Mouse (Mus musculus) megakaryocyte, embryonic 14.5 days (primary cell): ENCODE results near the gene Ndst2. TPM values are rescaled to one million over a fixed set of nuclear protein-coding genes. Genes with fewer than 3 reads are reported as not detected.

Source experiments
- H3K27me3 ChIP-seq: replicated peaks from 2 replicates; pipeline ENCODE3; 2012; ENCODE audit warnings: inconsistent platforms
- H3K36me3 ChIP-seq: replicated peaks from 2 replicates; pipeline ENCODE3; 2012; ENCODE audit warnings: low read length, inconsistent platforms, mixed read lengths
- H3K4me1 ChIP-seq: 2 replicates; pipeline ENCODE4 v1.6.1; 2012; ENCODE audit warnings: inconsistent platforms
- H3K4me3 ChIP-seq: replicated peaks from 2 replicates; pipeline ENCODE3; 2012; ENCODE audit warnings: moderate library complexity, mild to moderate bottlenecking, inconsistent platforms
- H3K9me3 ChIP-seq: 2 replicates; pipeline ENCODE4 v1.6.1; 2012; ENCODE audit warnings: inconsistent platforms
- FLI1 ChIP-seq: IDR thresholded peaks from 2 replicates; pipeline ENCODE4 v1.6.1; 2012; ENCODE audit warnings: low read length, inconsistent platforms, mixed read lengths
- GATA1 ChIP-seq: IDR thresholded peaks from 3 replicates; pipeline ENCODE4 v1.6.1; 2012; ENCODE audit warnings: mixed read lengths, low read length, inconsistent platforms, borderline replicate concordance
- polyA plus RNA-seq: library from polyadenylated mRNA; stranded (reverse); fragments of >175 nt; gene quantifications from 2 replicates; pipeline ENCODE4 v1.2.3, GENCODE M21; 2012; ENCODE audit warnings: low replicate concordance; ENCODE audit not compliant: insufficient read depth

Gene Ndst2
- polyA plus RNA-seq, 1 experiment = 4.1 TPM

GRCm38 (mm10) chr14:20702096-20702740 is 32.1 kb downstream of the Ndst2 start:
- Histone ChIP-seq H3K4me1 (peaks cover 69% of the 10 kb centered on the region), H3K9me3 (no peaks in the 10 kb centered on the region), H3K36me3 (peaks cover 41% of the 10 kb centered on the region), H3K27me3 (no peaks in the 10 kb centered on the region), H3K4me3 (peak overlapping the region; percentile 98)
- no peak for TF ChIP-seq FLI1
- TF ChIP-seq GATA1 = no peak

GRCm38 (mm10) chr14:20701554-20701953 is 32.8 kb downstream of the Ndst2 start:
- no peaks in the 10 kb centered on the region for H3K27me3 ChIP-seq
- no peak for TF ChIP-seq FLI1
- TF ChIP-seq GATA1 = no peak
- H3K4me1 ChIP-seq = peaks cover 71% of the 10 kb centered on the region
- H3K36me3 ChIP-seq = peaks cover 41% of the 10 kb centered on the region
- no peaks in the 10 kb centered on the region for H3K9me3 ChIP-seq
- H3K4me3 ChIP-seq = peak overlapping the region; percentile 98

DNA sequence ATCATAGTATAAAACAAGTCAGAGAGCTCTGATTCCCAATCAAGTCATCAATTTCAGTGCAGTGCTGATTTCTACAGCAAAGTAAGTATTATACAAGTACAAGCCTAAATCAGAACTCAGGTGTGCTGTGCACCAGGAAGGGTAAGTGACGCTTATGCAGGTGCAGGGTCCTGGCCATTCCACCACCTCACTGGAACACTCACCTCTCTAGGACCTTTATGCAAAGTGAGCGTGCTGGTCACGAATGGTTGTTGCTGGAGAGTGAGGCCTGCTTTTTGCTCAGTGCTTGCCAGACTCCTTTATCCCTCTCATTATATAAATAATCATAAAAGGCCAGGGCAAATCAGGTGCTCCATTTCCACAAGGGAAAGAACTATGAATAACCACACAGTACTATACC is 34.0 kb downstream of the Ndst2 start:
- peaks cover 78% of the 10 kb centered on the region for H3K4me1 ChIP-seq
- H3K4me3 ChIP-seq = peak overlapping the region; percentile 48
- H3K36me3 ChIP-seq = peaks cover 40% of the 10 kb centered on the region
- TF ChIP-seq GATA1 = no peak
- TF ChIP-seq FLI1 = no peak
- no peaks in the 10 kb centered on the region for H3K9me3 ChIP-seq
- no peaks in the 10 kb centered on the region for H3K27me3 ChIP-seq

- H3K4me1 ChIP-seq = peaks cover 79% of the 10 kb centered on the region
Measured at GRCm38 (mm10) chr14:20698515-20698914, 35.8 kb downstream of the Ndst2 start.

DNA sequence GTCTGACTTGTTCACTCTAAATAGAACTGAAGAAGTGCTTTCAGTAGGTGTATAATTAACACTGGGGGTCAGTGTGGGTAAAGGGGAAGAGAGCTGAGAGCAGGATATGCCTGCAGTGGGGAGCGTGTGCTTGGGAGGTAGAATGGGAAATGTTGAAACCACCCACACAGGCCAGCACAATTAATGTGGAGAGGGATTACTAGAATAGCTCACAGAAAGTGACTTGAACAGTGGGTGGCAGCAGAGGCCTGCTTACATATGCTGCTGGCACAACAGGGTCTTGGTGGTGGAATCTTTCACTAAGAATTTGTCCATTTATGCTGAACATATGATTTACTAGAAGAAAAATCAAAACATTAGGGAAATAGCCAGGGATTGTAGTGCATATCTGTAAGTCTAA is 37.4 kb downstream of the Ndst2 start:
- peaks cover 93% of the 10 kb centered on the region for H3K4me1 ChIP-seq
- no peak for TF ChIP-seq FLI1
- no peak for TF ChIP-seq GATA1
- peak overlapping the region; percentile 80 for H3K4me3 ChIP-seq
- H3K36me3 ChIP-seq = peaks cover 51% of the 10 kb centered on the region
- no peaks in the 10 kb centered on the region for H3K27me3 ChIP-seq
- H3K9me3 ChIP-seq = no peaks in the 10 kb centered on the region

More at GRCm38 (mm10) chr14:20698515-20698914, 35.8 kb downstream of the Ndst2 start:
- H3K36me3 ChIP-seq = peaks cover 36% of the 10 kb centered on the region
- H3K9me3 ChIP-seq = no peaks in the 10 kb centered on the region
- TF ChIP-seq FLI1 (no peak), GATA1 (no peak)
- no peaks in the 10 kb centered on the region for H3K27me3 ChIP-seq
- no peak overlapping the region for H3K4me3 ChIP-seq

DNA sequence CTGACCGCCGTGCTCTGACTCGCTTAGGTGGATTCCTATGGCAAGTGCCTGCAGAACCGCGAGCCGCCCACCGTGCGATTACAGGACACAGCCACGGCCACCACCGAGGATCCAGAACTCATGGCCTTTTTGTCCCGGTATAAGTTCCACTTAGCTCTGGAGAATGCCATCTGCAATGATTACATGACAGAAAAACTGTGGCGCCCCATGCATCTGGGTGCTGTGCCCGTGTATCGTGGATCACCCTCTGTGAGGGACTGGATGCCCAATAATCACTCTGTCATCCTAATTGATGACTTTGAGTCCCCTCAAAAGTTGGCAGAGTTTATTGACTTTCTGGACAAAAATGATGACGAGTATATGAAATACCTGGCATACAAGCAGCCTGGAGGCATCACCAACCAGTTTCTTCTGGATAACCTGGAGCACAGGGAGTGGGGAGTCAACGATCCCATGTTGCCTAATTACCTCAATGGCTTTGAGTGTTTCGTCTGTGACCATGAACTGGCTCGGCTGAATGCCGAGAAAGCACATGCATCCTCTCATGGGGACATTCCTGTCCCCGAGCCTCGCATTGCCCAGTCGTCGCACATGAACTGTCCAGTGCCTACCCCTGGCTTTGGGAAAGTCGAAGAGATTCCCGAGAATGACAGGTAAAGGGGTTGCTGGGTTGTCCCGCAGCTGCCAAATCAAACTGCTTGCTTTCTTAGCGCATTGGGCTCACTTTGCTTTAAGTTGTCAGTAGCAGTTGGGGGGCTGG is 38.4 kb downstream of the Ndst2 start:
- TF ChIP-seq FLI1 = no peak
- H3K9me3 ChIP-seq = no peaks in the 10 kb centered on the region
- peaks cover 93% of the 10 kb centered on the region for H3K4me1 ChIP-seq
- no peaks in the 10 kb centered on the region for H3K27me3 ChIP-seq
- peak overlapping the region; percentile 96 for H3K4me3 ChIP-seq
- peaks cover 62% of the 10 kb centered on the region for H3K36me3 ChIP-seq

- H3K27me3 ChIP-seq = no peaks in the 10 kb centered on the region
- H3K9me3 ChIP-seq = no peaks in the 10 kb centered on the region
- peaks cover 90% of the 10 kb centered on the region for H3K4me1 ChIP-seq
- H3K36me3 ChIP-seq = peaks cover 65% of the 10 kb centered on the region
- peak within 1 kb of the TSS; percentile 96 for H3K4me3 ChIP-seq
- TF ChIP-seq FLI1 (no peak), GATA1 (no peak)
Measured at GRCm38 (mm10) chr14:20694884-20695760, 39.2 kb downstream of the Ndst2 start, which contains the start of gene Fut11. Gene Fut11, plus strand, starts transcription at chr14:20694968.

GRCm38 (mm10) chr14:20694185-20694883 is 40.0 kb downstream of the Ndst2 start:
- Histone ChIP-seq H3K9me3 (no peaks in the 10 kb centered on the region), H3K4me1 (peaks cover 83% of the 10 kb centered on the region), H3K36me3 (peaks cover 67% of the 10 kb centered on the region), H3K27me3 (no peaks in the 10 kb centered on the region), H3K4me3 (peak overlapping the region; percentile 96)
- TF ChIP-seq GATA1 = no peak
- TF ChIP-seq FLI1 = no peak

DNA sequence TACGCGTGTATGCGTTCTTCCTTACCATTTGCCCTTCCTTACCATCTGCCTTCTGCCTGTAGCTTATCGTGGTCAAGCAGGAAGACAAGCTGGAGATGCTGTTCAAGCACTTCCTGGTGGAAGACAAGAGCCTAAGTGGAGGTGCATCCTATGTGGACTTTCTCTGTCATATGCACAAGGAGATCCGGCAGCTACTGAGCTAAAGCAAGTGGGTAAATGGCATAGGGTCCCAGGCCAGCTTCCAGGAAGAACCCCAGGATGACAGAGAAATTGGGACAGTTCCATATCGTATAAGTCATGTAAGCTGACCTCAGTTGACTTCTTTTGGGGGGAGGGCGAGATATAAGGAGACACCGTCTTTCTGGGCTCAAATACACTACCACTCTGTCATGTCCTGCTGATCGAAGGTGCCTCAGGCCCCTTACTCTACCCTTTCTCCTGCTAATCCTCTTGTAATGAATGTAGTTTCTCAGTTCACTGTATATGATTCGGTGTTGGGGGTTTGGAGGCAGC is 40.7 kb downstream of the Ndst2 start:
- Histone ChIP-seq H3K36me3 (peaks cover 68% of the 10 kb centered on the region), H3K4me3 (peak overlapping the region; percentile 96), H3K27me3 (no peaks in the 10 kb centered on the region), H3K9me3 (no peaks in the 10 kb centered on the region), H3K4me1 (peaks cover 78% of the 10 kb centered on the region)
- TF ChIP-seq GATA1 (no peak), FLI1 (no peak)
